Mouse (Mus musculus) embryonic facial prominence, embryonic 11.5 days (tissue): ENCODE data around the gene Pdxk. TPM values are rescaled to one million over a fixed set of nuclear protein-coding genes. Genes with fewer than 3 reads are reported as not detected.
"Not testable (repeated sequence)": the region's sequence is repeated elsewhere in the genome, so short reads cannot be mapped to it uniquely, and the experiment has no call there.

Experiments used
- ATAC-seq: fragments of 200-750 bp; cut with Nextera tagmentation; replicated peaks from 2 replicates; pipeline ENCODE4 v1.8.0; 2017; ENCODE audit warnings: low read depth; ENCODE audit not compliant: insufficient number of reproducible peaks, low FRiP score, low TSS enrichment
- DNase-seq: peaks from one replicate; pipeline ENCODE4 v3.0.0-alpha.2; 2015; ENCODE audit warnings: low spot score
- H3K27ac ChIP-seq: fragments of 300-500 bp; sonication (generic); replicated peaks from 2 replicates; pipeline ENCODE4 v1.5.1; 2014; ENCODE audit warnings: mild to moderate bottlenecking, low read depth, low read length, control low read depth
- H3K27me3 ChIP-seq: fragments of 300-500 bp; sonication (generic); 2 replicates; pipeline ENCODE4 v1.6.1; 2014; ENCODE audit warnings: mild to moderate bottlenecking, low read length, moderate library complexity, mixed read lengths; ENCODE audit not compliant: control insufficient read depth, insufficient read depth
- H3K36me3 ChIP-seq: fragments of 300-500 bp; sonication (generic); replicated peaks from 2 replicates; pipeline ENCODE4 v1.6.1; 2014; ENCODE audit warnings: low read depth, mild to moderate bottlenecking, low read length, moderate library complexity, mixed read lengths; ENCODE audit not compliant: control insufficient read depth, insufficient read depth
- H3K4me1 ChIP-seq: fragments of 300-500 bp; sonication (generic); 2 replicates; pipeline ENCODE4 v1.6.1; 2014; ENCODE audit warnings: low read length, mixed read lengths; ENCODE audit not compliant: control insufficient read depth, insufficient read depth
- H3K4me2 ChIP-seq: fragments of 300-500 bp; sonication (generic); 2 replicates; pipeline ENCODE4 v1.6.1; 2014; ENCODE audit warnings: low read depth, mild to moderate bottlenecking, control low read depth, low read length, moderate library complexity
- H3K4me3 ChIP-seq: fragments of 300-500 bp; sonication (generic); 2 replicates; pipeline ENCODE4 v1.5.1; 2014; ENCODE audit warnings: low read depth, low read length, control low read depth
- H3K9ac ChIP-seq: fragments of 300-500 bp; sonication (generic); replicated peaks from 2 replicates; pipeline ENCODE4 v1.6.1; 2014; ENCODE audit warnings: mild to moderate bottlenecking, control low read depth, low read length
- H3K9me3 ChIP-seq: fragments of 300-500 bp; sonication (generic); replicated peaks from 2 replicates; pipeline ENCODE4 v1.6.1; 2016; ENCODE audit warnings: mild to moderate bottlenecking, low read length, inconsistent platforms, mixed read lengths; ENCODE audit not compliant: control insufficient read depth
- WGBS: fragments of 180-500 bp; shearing (Covaris S2); extraction: QIAGEN DNeasy Blood & Tissue Kit; methylation state at CpG from one replicate; pipeline ENCODE4 v1.1.7; 2014; 5-methylcytosine and 5-hydroxymethylcytosine counted together
- polyA plus RNA-seq: library from polyadenylated mRNA; unstranded; fragments of >200 nt; fragmentation: Nextera tagmentation; extraction: Ambion mirVana; gene quantifications from 2 replicates; pipeline ENCODE4 v1.2.1, GENCODE M21; 2014

The Pdxk gene
- polyA plus RNA-seq, 1 experiment from 2014 or later: 7.4 TPM

DNA sequence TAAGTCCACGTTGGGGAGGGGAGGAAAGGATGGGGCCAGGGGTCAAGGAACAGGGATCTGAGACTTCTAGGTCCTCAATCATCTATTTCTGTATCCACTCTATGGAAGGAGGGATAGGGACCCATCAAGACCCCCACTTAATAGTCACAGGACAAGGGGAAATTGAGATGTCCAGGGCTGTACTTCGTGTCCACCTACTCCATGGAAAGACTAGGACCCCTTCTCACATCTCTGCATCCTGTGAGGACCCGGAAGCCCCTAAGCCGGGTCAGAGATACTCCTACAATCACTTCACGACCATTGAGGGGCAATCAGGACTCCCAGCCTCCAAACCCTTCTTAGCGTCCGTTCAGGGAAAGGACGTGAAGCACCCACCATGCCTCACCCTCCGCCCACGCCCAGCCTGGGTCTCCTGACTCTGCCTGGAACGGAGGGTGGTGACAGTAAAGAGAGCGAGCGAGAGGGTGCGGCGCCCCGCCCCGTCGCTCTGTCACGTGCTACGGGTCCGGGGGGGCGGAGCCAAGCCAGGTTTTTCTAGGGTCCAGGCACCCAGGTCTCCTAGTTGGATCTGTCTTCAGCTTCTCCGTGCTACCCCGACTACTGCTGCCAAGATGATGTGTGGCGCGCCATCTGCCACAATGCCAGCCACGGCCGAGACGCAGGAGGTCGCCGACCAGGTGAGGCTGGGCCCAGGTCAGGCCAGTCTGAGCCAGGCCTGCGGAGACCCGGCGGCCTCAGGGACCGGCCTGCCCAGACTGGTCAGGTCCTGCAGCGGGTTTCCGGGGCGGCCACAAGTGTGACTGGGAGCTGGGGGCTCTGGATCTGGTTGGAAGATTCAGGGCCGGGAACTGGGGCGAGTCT, 39.4 kb downstream of the Pdxk start, which contains the start of gene Cstb:
TSS of gene Cstb (plus strand) at position 489 of the 861 bp plus-strand sequence.
- 0 out of 2 replicates have a peak within 1 kb of the TSS, but pooled peaks have one; percentile 44 for H3K27ac ChIP-seq
- peak within 1 kb of the TSS; percentile 86 for H3K9ac ChIP-seq
- ATAC-seq (peak; percentile 88), DNase-seq (peak; percentile 86)
- H3K4me2 ChIP-seq: peak within 1 kb of the TSS; percentile 77
- H3K9me3 ChIP-seq: no peaks in the 10 kb centered on the region
- H3K27me3 ChIP-seq: no peaks in the 10 kb centered on the region
- peak within 1 kb of the TSS; percentile 85 for H3K4me3 ChIP-seq
- no peaks in the 10 kb centered on the region; the same call in 1 of the 2 replicates for H3K36me3 ChIP-seq
- no peaks in the 10 kb centered on the region for H3K4me1 ChIP-seq
- WGBS: under 1% methylated on average over 40 of the region's 40 CpGs

DNA sequence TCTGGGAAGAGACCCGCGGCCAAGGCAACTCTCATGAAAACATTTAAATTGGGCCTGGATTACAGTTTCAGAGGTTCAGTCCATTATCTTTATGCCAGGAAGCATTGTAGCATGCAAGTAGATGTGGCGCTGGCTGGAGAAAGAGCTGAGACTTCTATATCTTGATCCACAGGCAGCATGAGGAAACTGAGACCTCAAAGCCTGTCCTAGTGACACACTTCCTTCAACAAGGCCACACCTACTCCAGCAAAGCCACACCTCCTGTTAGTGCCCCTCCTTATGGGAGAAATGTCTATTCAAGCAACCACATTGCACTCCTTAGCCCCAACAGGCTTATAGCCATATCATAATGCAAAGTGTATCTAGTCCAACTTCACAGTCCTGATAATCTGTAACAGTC, 42.2 kb downstream of the Pdxk start:
- ATAC-seq (no peak), DNase-seq (no peak)
- H3K27ac ChIP-seq: no peak overlapping the region
- H3K9ac ChIP-seq: no peak overlapping the region
- no peaks in the 10 kb centered on the region for H3K9me3 ChIP-seq
- no peaks in the 10 kb centered on the region for H3K36me3 ChIP-seq
- no peaks in the 10 kb centered on the region for H3K27me3 ChIP-seq
- no peaks in the 10 kb centered on the region for H3K4me1 ChIP-seq
- H3K4me3 ChIP-seq: no peak overlapping the region
- no peak overlapping the region for H3K4me2 ChIP-seq
- 91% methylated on average over 3 of the region's 3 CpGs for WGBS

DNA sequence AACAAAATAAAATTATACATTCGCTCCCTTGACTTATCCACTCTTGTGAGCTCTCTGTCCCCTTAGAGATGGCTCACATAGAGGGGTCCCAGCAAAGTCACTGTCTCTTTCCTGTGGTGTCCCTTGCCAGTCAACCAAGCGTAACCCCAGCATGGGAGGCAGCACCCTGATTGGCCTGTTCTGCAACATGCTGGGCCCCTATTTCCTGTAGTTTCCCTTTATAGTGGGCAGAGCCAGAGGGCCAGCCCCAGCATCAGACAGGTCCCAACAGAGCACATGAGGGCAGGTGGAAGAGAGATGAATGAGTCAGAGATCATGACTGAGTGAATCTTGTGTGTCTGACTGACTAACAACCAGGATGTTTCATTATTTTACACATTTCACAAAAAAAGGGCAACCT, 43.8 kb downstream of the Pdxk start:
- Histone ChIP-seq H3K4me2 (no peak overlapping the region), H3K9me3 (no peaks in the 10 kb centered on the region), H3K36me3 (no peaks in the 10 kb centered on the region), H3K4me1 (no peaks in the 10 kb centered on the region), H3K27me3 (no peaks in the 10 kb centered on the region), H3K9ac (no peak overlapping the region), H3K27ac (no peak overlapping the region), H3K4me3 (no peak overlapping the region)
- ATAC-seq (no peak), DNase-seq (no peak)
- WGBS: 83% methylated on average over 2 of the region's 2 CpGs

DNA sequence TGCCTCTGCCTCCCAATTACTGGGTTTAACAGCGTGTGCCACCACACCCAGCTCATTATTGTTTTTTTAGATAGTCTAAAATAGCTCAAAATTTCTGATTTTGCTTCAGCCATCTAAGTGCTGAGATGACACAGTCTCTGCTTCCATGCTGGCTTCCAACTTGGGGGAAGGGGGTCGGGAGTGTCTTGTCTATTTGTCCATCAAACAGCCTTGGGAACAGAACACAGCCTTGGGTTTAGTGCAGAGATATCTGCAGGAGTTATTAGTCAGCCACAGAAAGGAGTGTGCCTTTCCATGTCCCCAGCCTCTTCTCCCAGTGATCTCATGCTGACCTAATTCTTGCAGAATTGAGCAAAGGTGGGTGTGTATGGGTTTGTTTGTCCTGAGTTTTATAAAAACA, 46.0 kb downstream of the Pdxk start:
- Histone ChIP-seq H3K4me2 (no peak overlapping the region), H3K4me3 (no peak overlapping the region), H3K36me3 (no peaks in the 10 kb centered on the region), H3K27me3 (no peaks in the 10 kb centered on the region), H3K27ac (no peak overlapping the region), H3K9ac (no peak overlapping the region), H3K4me1 (no peaks in the 10 kb centered on the region), H3K9me3 (no peaks in the 10 kb centered on the region)
- WGBS: 92% methylated on average over 2 of the region's 2 CpGs
- DNase-seq (no peak), ATAC-seq (no peak)

DNA sequence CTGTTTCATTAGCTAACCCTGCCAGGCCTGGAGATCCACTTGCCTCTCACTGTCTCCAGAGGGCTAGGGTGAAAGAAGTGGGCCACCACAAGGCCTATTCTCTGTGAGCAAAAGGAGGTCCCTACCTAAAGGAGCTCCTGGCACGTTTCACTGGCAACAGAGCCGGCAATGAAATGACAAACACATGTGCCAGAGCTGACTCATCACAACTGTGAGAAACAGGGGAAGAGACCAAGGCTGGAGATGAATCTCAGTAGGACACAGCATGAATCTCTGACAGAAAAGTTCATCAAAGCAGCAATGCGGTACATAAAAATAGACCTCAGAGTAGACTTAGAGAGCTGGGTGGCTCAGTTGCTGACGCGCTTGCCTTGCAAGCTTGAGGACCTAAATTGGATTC, 46.9 kb downstream of the Pdxk start:
- 53% methylated on average over 5 of the region's 5 CpGs for WGBS
- Histone ChIP-seq H3K4me3 (no peak overlapping the region), H3K27me3 (no peaks in the 10 kb centered on the region), H3K9ac (no peak overlapping the region), H3K27ac (no peak overlapping the region), H3K4me1 (no peaks in the 10 kb centered on the region), H3K4me2 (no peak overlapping the region), H3K36me3 (no peaks in the 10 kb centered on the region), H3K9me3 (no peaks in the 10 kb centered on the region)
- DNase-seq (no peak), ATAC-seq (no peak)

DNA sequence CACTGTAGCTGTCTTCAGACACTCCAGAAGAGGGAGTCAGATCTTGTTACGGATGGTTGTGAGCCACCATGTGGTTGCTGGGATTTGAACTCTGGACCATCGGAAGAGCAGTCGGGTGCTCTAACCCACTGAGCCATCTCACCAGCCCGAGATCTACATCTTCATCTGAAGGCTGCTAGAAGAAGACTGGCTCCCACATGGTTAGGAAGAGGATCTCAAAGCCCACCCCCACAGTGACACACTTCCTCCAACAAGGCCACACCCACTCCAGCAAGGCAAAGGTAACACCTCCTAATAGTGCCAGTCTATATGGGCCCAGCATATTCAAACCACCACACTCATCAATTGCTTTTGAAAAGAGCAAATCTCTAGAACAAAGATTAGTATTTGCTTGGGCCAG, 49.8 kb downstream of the Pdxk start:
- H3K36me3 ChIP-seq, H3K9me3 ChIP-seq, ATAC-seq, H3K9ac ChIP-seq, H3K4me2 ChIP-seq, H3K27ac ChIP-seq, H3K27me3 ChIP-seq, H3K4me1 ChIP-seq, DNase-seq, H3K4me3 ChIP-seq: not testable (repeated sequence)
- WGBS: 90% methylated on average over 3 of the region's 4 CpGs

DNA sequence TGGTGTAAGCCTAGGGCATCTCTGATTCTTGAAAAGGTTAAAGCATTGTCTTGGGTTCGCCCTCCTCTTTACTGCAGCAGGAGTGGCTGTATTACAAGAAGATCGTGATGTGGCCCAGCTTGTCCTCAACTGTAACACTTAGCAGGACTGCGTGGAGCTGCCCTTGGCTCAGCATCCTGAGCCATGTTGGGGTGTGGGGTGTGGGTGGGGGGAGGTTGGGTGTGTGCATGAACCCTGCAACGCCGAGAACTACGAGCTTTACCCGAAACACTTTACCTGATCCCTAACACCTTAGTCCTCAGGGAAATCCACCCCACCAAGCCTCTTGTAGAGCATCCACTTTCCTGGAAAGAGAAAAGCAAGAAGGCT, 51.6 kb downstream of the Pdxk start:
- no peaks in the 10 kb centered on the region for H3K9me3 ChIP-seq
- H3K9ac ChIP-seq: peak overlapping the region; percentile 88
- ATAC-seq: no peak; the same call in 1 of the 2 replicates
- WGBS: 42% methylated on average over 7 of the region's 7 CpGs
- no peak for DNase-seq
- peak overlapping the region; percentile 83 for H3K4me3 ChIP-seq
- peaks cover 11% of the 10 kb centered on the region for H3K36me3 ChIP-seq
- H3K4me2 ChIP-seq: peak overlapping the region; percentile 31; the same call in 1 of the 2 replicates
- no peaks in the 10 kb centered on the region for H3K27me3 ChIP-seq
- H3K27ac ChIP-seq: no peak overlapping the region
- no peaks in the 10 kb centered on the region for H3K4me1 ChIP-seq
